Mouse (Mus musculus) heart, embryonic 12.5 days (tissue): ENCODE measurements around the gene Sprr2a2. TPM values are rescaled to one million over a fixed set of nuclear protein-coding genes. Genes with fewer than 3 reads are reported as not detected.
A peak's percentile ranks its signal among the peaks of the same experiment; 100 is the strongest.
"Not testable (repeated sequence)": the region's sequence is repeated elsewhere in the genome, so short reads cannot be mapped to it uniquely, and the experiment has no call there.

Source experiments
- ATAC-seq: fragments of 200-750 bp; cut with Nextera tagmentation; 2 replicates; pipeline ENCODE4 v1.8.0; 2017; ENCODE audit warnings: moderate TSS enrichment, moderate library complexity; ENCODE audit not compliant: insufficient number of reproducible peaks, low FRiP score
- H3K27ac ChIP-seq: fragments of 300-500 bp; sonication (generic); 2 replicates; pipeline ENCODE4 v1.5.1; 2016; ENCODE audit warnings: mild to moderate bottlenecking, moderate library complexity; ENCODE audit not compliant: poor library complexity, severe bottlenecking
- H3K27me3 ChIP-seq: fragments of 300-500 bp; sonication (generic); replicated peaks from 2 replicates; pipeline ENCODE4 v1.6.1; 2016; ENCODE audit warnings: mild to moderate bottlenecking, moderate library complexity
- H3K36me3 ChIP-seq: fragments of 300-500 bp; sonication (generic); 2 replicates; pipeline ENCODE4 v1.6.1; 2016; ENCODE audit warnings: mild to moderate bottlenecking, moderate library complexity
- H3K4me1 ChIP-seq: fragments of 300-500 bp; sonication (generic); replicated peaks from 2 replicates; pipeline ENCODE4 v1.6.1; 2016; ENCODE audit warnings: mild to moderate bottlenecking
- H3K4me2 ChIP-seq: fragments of 300-500 bp; sonication (generic); 2 replicates; pipeline ENCODE4 v1.6.1; 2016; ENCODE audit warnings: mild to moderate bottlenecking, moderate library complexity
- H3K4me3 ChIP-seq: fragments of 300-500 bp; sonication (generic); 2 replicates; pipeline ENCODE4 v1.5.1; 2016; ENCODE audit warnings: mild to moderate bottlenecking
- H3K9ac ChIP-seq: fragments of 300-500 bp; sonication (generic); 2 replicates; pipeline ENCODE4 v1.6.1; 2016; ENCODE audit warnings: mild to moderate bottlenecking, moderate library complexity
- H3K9me3 ChIP-seq: fragments of 300-500 bp; sonication (generic); replicated peaks from 2 replicates; pipeline ENCODE4 v1.6.1; 2016; ENCODE audit warnings: mild to moderate bottlenecking, moderate library complexity
- WGBS: fragments of 180-500 bp; shearing (Covaris S2); methylation state at CpG from one replicate; pipeline ENCODE4 v1.1.7; 2016; 5-methylcytosine and 5-hydroxymethylcytosine counted together
- polyA plus RNA-seq: library from polyadenylated mRNA; unstranded; fragments of >200 nt; fragmentation: Nextera tagmentation; extraction: Ambion mirVana; gene quantifications from 2 replicates; pipeline ENCODE4 v1.2.1, GENCODE M21; 2016

Gene Sprr2a2
- polyA plus RNA-seq: 0.64 and 0.66 TPM in 2 replicates

- ATAC-seq, H3K4me3 ChIP-seq, H3K9ac ChIP-seq, H3K4me1 ChIP-seq, H3K9me3 ChIP-seq, H3K27ac ChIP-seq, H3K4me2 ChIP-seq, H3K36me3 ChIP-seq, H3K27me3 ChIP-seq: not testable (repeated sequence)
- no CpG with 5 or more reads among the region's 2 CpGs for WGBS
Observed at GRCm38 (mm10) chr3:92215569-92215968, at the start of gene Sprr2a2, which contains the start of gene Sprr2a1. TSS of gene Sprr2a2 (plus strand) at chr3:92215920. TSS of gene Sprr2a1 (plus strand) at chr3:92215799.

- no peak for ATAC-seq
- 70% methylated on average over 3 of the region's 3 CpGs for WGBS
- Histone ChIP-seq H3K4me2 (no peak overlapping the region), H3K4me3 (no peak overlapping the region), H3K27ac (no peak overlapping the region), H3K9me3 (no peaks in the 10 kb centered on the region), H3K27me3 (no peaks in the 10 kb centered on the region), H3K9ac (no peak overlapping the region), H3K4me1 (no peaks in the 10 kb centered on the region), H3K36me3 (no peaks in the 10 kb centered on the region)
Observed at GRCm38 (mm10) chr3:92169847-92170246, 45.9 kb upstream of the Sprr2a2 start.

- H3K36me3 ChIP-seq: no peaks in the 10 kb centered on the region
- H3K4me1 ChIP-seq: no peaks in the 10 kb centered on the region
- 66% methylated on average over 1 of the region's 1 CpGs for WGBS
- H3K27ac ChIP-seq: no peak overlapping the region
- ATAC-seq: no peak
- no peak overlapping the region for H3K9ac ChIP-seq
- H3K4me3 ChIP-seq: no peak overlapping the region
- H3K9me3 ChIP-seq: no peaks in the 10 kb centered on the region
- no peaks in the 10 kb centered on the region for H3K27me3 ChIP-seq
- H3K4me2 ChIP-seq: no peak overlapping the region
Observed at GRCm38 (mm10) chr3:92176880-92177279, 38.8 kb upstream of the Sprr2a2 start.

- peaks cover 3% of the 10 kb centered on the region; the same call in 1 of the 2 replicates for H3K9me3 ChIP-seq
- ATAC-seq: no peak
- H3K27ac ChIP-seq: no peak overlapping the region
- H3K36me3 ChIP-seq: no peaks in the 10 kb centered on the region
- WGBS: 81% methylated on average over 6 of the region's 6 CpGs
- no peak overlapping the region for H3K4me2 ChIP-seq
- H3K4me3 ChIP-seq: no peak overlapping the region
- no peaks in the 10 kb centered on the region for H3K4me1 ChIP-seq
- H3K9ac ChIP-seq: no peak overlapping the region
- no peaks in the 10 kb centered on the region for H3K27me3 ChIP-seq
Observed at GRCm38 (mm10) chr3:92195512-92196200, 20.1 kb upstream of the Sprr2a2 start.

- H3K36me3 ChIP-seq, H3K9me3 ChIP-seq, H3K27me3 ChIP-seq, H3K4me3 ChIP-seq, H3K4me2 ChIP-seq, H3K27ac ChIP-seq, H3K4me1 ChIP-seq, H3K9ac ChIP-seq: not testable (repeated sequence)
- peak; percentile 79 for ATAC-seq
- WGBS: no CpG with 5 or more reads among the region's 16 CpGs
Observed at GRCm38 (mm10) chr3:92211133-92211925, 4.4 kb upstream of the Sprr2a2 start.

GRCm38 (mm10) chr3:92212059-92212458, 3.7 kb upstream of the Sprr2a2 start:
- not testable (repeated sequence) for H3K27me3 ChIP-seq, H3K9me3 ChIP-seq, H3K4me1 ChIP-seq, H3K4me3 ChIP-seq, H3K4me2 ChIP-seq, H3K27ac ChIP-seq, H3K9ac ChIP-seq, H3K36me3 ChIP-seq
- WGBS: no CpG with 5 or more reads among the region's 1 CpGs
- ATAC-seq: 0 out of 2 replicates have a peak, but pooled peaks have one; percentile 10

GRCm38 (mm10) chr3:92213651-92214050, 2.1 kb upstream of the Sprr2a2 start:
- H3K4me2 ChIP-seq, H3K36me3 ChIP-seq, H3K27me3 ChIP-seq, H3K9ac ChIP-seq, H3K4me3 ChIP-seq, H3K9me3 ChIP-seq, H3K4me1 ChIP-seq, H3K27ac ChIP-seq: not testable (repeated sequence)
- ATAC-seq: 0 out of 2 replicates have a peak, but pooled peaks have one; percentile 29

- H3K27ac ChIP-seq, H3K9me3 ChIP-seq, H3K4me1 ChIP-seq, H3K4me3 ChIP-seq, H3K4me2 ChIP-seq, H3K9ac ChIP-seq, H3K36me3 ChIP-seq, H3K27me3 ChIP-seq: not testable (repeated sequence)
- WGBS: no CpG with 5 or more reads among the region's 8 CpGs
- ATAC-seq: 0 out of 2 replicates have a peak, but pooled peaks have one; percentile 12
Observed at GRCm38 (mm10) chr3:92219031-92219430, 3.3 kb downstream of the Sprr2a2 start.

GRCm38 (mm10) chr3:92223708-92224107, 8.0 kb downstream of the Sprr2a2 start:
- H3K27ac ChIP-seq, H3K9me3 ChIP-seq, H3K27me3 ChIP-seq, H3K4me1 ChIP-seq, H3K36me3 ChIP-seq, H3K4me3 ChIP-seq, H3K9ac ChIP-seq, H3K4me2 ChIP-seq: not testable (repeated sequence)
- ATAC-seq: peak; percentile 55; the same call in 1 of the 2 replicates

- not testable (repeated sequence) for H3K36me3 ChIP-seq, H3K9ac ChIP-seq, H3K27ac ChIP-seq, H3K4me3 ChIP-seq, H3K9me3 ChIP-seq, H3K4me2 ChIP-seq, H3K4me1 ChIP-seq, H3K27me3 ChIP-seq, ATAC-seq
- WGBS: 67% methylated on average over 3 of the region's 3 CpGs
Observed at GRCm38 (mm10) chr3:92227410-92227809, 11.7 kb downstream of the Sprr2a2 start.

GRCm38 (mm10) chr3:92236463-92237189, 20.9 kb downstream of the Sprr2a2 start:
- not testable (repeated sequence) for H3K4me2 ChIP-seq, H3K27ac ChIP-seq, H3K4me1 ChIP-seq, H3K9me3 ChIP-seq, H3K27me3 ChIP-seq, H3K36me3 ChIP-seq, H3K9ac ChIP-seq, H3K4me3 ChIP-seq
- WGBS: no CpG with 5 or more reads among the region's 5 CpGs
- ATAC-seq: peak; percentile 49; the same call in 1 of the 2 replicates
